Mouse (Mus musculus) embryonic facial prominence, embryonic 10.5 days (tissue): ENCODE data around the gene Creb3. TPM values are rescaled to one million over a fixed set of nuclear protein-coding genes. Genes with fewer than 3 reads are reported as not detected.
"Not testable (repeated sequence)": the region's sequence is repeated elsewhere in the genome, so short reads cannot be mapped to it uniquely, and the experiment has no call there.

Experiments used
- DNase-seq: peaks from one replicate; pipeline ENCODE4 v3.0.0-alpha.2; 2017; ENCODE audit warnings: low spot score
- H3K27ac ChIP-seq: fragments of 300-500 bp; sonication (generic); replicated peaks from 2 replicates; pipeline ENCODE4 v1.5.1; 2016; ENCODE audit warnings: mild to moderate bottlenecking
- H3K27me3 ChIP-seq: fragments of 300-500 bp; sonication (generic); replicated peaks from 2 replicates; pipeline ENCODE4 v1.6.1; 2016; ENCODE audit warnings: low read depth, mild to moderate bottlenecking; ENCODE audit not compliant: poor library complexity, severe bottlenecking
- H3K36me3 ChIP-seq: fragments of 300-500 bp; sonication (generic); replicated peaks from 2 replicates; pipeline ENCODE4 v1.6.1; 2016; ENCODE audit warnings: mild to moderate bottlenecking, moderate library complexity
- H3K4me1 ChIP-seq: fragments of 300-500 bp; sonication (generic); 2 replicates; pipeline ENCODE4 v1.6.1; 2016
- H3K4me3 ChIP-seq: fragments of 300-500 bp; sonication (generic); 2 replicates; pipeline ENCODE4 v1.5.1; 2016; ENCODE audit warnings: mild to moderate bottlenecking, moderate library complexity
- H3K9me3 ChIP-seq: fragments of 300-500 bp; sonication (generic); 2 replicates; pipeline ENCODE4 v1.6.1; 2016; ENCODE audit warnings: mild to moderate bottlenecking
- WGBS: fragments of 180-500 bp; shearing (Covaris S2); methylation state at CpG from one replicate; pipeline ENCODE4 v1.1.7; 2016; 5-methylcytosine and 5-hydroxymethylcytosine counted together
- polyA plus RNA-seq: library from polyadenylated mRNA; unstranded; fragments of >200 nt; fragmentation: Nextera tagmentation; extraction: Ambion mirVana; gene quantifications from 2 replicates; pipeline ENCODE4 v1.2.1, GENCODE M21; 2016

The Creb3 gene
- polyA plus RNA-seq, 1 experiment from 2014 or later: 35.7 TPM

DNA sequence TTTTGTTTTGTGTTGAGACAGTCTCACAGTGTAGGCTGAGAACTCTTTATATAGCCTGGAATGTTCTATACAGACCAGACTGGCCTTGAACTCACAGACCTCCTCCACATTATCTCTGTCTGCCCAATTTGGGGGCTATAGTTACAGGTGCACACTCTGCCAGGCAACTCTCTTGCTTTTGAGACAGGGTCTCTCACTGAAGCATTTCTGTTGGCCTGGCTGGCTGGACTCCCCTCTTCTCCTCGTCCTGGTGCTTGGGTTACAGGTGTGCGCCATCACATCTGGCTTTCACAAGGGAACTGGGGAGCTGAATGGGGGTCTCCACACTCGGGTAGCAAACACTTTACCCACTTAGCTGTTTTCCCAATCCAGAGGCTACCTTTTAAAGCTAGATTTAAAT, 29.8 kb downstream of the Creb3 start:
- no peak overlapping the region for H3K4me3 ChIP-seq
- no peaks in the 10 kb centered on the region for H3K9me3 ChIP-seq
- H3K27me3 ChIP-seq: no peaks in the 10 kb centered on the region
- WGBS: 78% methylated on average over 3 of the region's 3 CpGs
- no peaks in the 10 kb centered on the region for H3K36me3 ChIP-seq
- no peak for DNase-seq
- H3K27ac ChIP-seq: no peak overlapping the region
- H3K4me1 ChIP-seq: peaks cover 8% of the 10 kb centered on the region; the same call in 1 of the 2 replicates

- no peak overlapping the region for H3K4me3 ChIP-seq
- no peaks in the 10 kb centered on the region for H3K27me3 ChIP-seq
- no peaks in the 10 kb centered on the region for H3K9me3 ChIP-seq
- 0 out of 2 replicates have a peak, but pooled peaks cover 2% of the 10 kb centered on the region for H3K4me1 ChIP-seq
- DNase-seq: peak; percentile 7
- H3K27ac ChIP-seq: no peak overlapping the region
- 69% methylated on average over 3 of the region's 3 CpGs for WGBS
- H3K36me3 ChIP-seq: no peaks in the 10 kb centered on the region
Observed at GRCm38 (mm10) chr4:43593453-43593852, 31.3 kb downstream of the Creb3 start.

- not testable (repeated sequence) for H3K9me3 ChIP-seq
Observed at GRCm38 (mm10) chr4:43596597-43596996, 34.5 kb downstream of the Creb3 start.

DNA sequence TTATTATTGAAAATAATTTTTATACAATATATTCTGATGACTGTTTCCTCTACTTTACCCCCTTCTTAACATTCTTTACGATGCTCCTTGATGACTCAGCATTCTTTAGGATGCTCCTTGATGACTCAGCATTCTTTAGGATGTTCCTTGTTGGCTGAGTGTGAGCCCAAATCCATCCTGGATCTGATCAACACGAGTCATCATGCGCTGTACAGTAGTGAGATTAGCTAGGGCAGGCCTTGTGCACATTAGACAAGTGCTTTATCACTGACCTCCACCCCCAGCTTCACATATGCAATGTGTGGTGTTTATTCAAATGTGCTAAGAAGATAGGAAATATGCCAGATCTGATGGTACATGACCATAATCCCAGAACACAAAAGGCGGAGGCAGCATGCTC, 36.1 kb downstream of the Creb3 start:
- Histone ChIP-seq H3K4me1 (0 out of 2 replicates have a peak, but pooled peaks cover 2% of the 10 kb centered on the region), H3K4me3 (no peak overlapping the region), H3K36me3 (no peaks in the 10 kb centered on the region), H3K27me3 (no peaks in the 10 kb centered on the region), H3K9me3 (no peaks in the 10 kb centered on the region), H3K27ac (no peak overlapping the region)
- WGBS: 86% methylated on average over 4 of the region's 4 CpGs
- no peak for DNase-seq

More at GRCm38 (mm10) chr4:43596597-43596996, 34.5 kb downstream of the Creb3 start:
- H3K4me3 ChIP-seq, H3K36me3 ChIP-seq, DNase-seq, H3K27ac ChIP-seq, H3K4me1 ChIP-seq, H3K27me3 ChIP-seq: not testable (repeated sequence)
- WGBS: 78% methylated on average over 2 of the region's 2 CpGs

GRCm38 (mm10) chr4:43598650-43599380, 36.7 kb downstream of the Creb3 start:
- DNase-seq: no peak
- no peaks in the 10 kb centered on the region for H3K9me3 ChIP-seq
- 85% methylated on average over 7 of the region's 7 CpGs for WGBS
- no peaks in the 10 kb centered on the region for H3K36me3 ChIP-seq
- H3K4me3 ChIP-seq: no peak overlapping the region
- H3K4me1 ChIP-seq: no peaks in the 10 kb centered on the region
- H3K27me3 ChIP-seq: no peaks in the 10 kb centered on the region
- H3K27ac ChIP-seq: no peak overlapping the region

DNA sequence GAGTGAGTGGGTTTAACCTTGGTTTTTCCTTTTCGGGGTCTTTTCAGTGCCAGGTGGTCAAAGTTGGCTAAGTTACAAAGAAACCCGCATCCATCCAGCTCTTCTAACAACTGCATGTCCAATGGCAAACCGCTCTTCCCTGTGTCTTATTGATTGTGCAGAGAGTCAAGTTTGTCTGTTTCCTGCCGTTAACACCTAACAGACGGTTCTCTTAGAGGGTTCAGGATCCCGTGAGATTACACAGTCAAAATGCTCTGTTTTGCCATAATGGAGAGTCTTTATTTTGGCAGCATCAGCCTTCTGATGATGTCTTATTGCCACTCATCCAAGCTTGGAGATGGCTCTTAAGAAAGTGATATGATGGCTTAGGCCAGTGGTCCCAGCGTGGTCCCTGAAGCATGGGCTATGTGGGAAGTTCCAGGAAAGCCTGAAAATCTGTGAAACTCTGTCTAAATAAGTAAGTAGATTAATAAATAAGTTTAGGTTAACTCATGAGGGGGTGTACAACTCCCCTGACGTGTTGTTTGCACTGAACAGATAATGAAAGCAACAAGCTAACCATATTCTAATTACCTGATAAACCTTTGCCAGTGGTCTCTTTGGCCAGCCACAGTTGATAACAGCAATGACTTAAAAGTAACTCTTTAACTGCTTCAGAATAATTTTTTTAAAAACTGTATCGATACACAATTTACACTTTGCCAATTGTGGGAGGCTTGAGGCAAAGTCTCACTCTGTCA, 38.2 kb downstream of the Creb3 start:
- H3K27ac ChIP-seq: no peak overlapping the region
- H3K36me3 ChIP-seq: no peaks in the 10 kb centered on the region
- no peaks in the 10 kb centered on the region for H3K9me3 ChIP-seq
- DNase-seq: no peak
- no peak overlapping the region for H3K4me3 ChIP-seq
- 81% methylated on average over 9 of the region's 9 CpGs for WGBS
- no peaks in the 10 kb centered on the region for H3K27me3 ChIP-seq
- no peaks in the 10 kb centered on the region for H3K4me1 ChIP-seq

- Histone ChIP-seq H3K27ac (no peak overlapping the region), H3K4me1 (no peaks in the 10 kb centered on the region), H3K4me3 (no peak overlapping the region), H3K9me3 (no peaks in the 10 kb centered on the region), H3K27me3 (no peaks in the 10 kb centered on the region), H3K36me3 (no peaks in the 10 kb centered on the region)
- 68% methylated on average over 3 of the region's 3 CpGs for WGBS
- no peak for DNase-seq
Observed at GRCm38 (mm10) chr4:43604099-43604498, 42.0 kb downstream of the Creb3 start.

GRCm38 (mm10) chr4:43604751-43605685, 42.9 kb downstream of the Creb3 start:
- no peaks in the 10 kb centered on the region for H3K27me3 ChIP-seq
- no peaks in the 10 kb centered on the region for H3K9me3 ChIP-seq
- 80% methylated on average over 9 of the region's 9 CpGs for WGBS
- no peak for DNase-seq
- no peaks in the 10 kb centered on the region for H3K36me3 ChIP-seq
- no peak overlapping the region for H3K4me3 ChIP-seq
- H3K4me1 ChIP-seq: no peaks in the 10 kb centered on the region
- H3K27ac ChIP-seq: no peak overlapping the region

- Histone ChIP-seq H3K4me1 (no peaks in the 10 kb centered on the region), H3K27me3 (no peaks in the 10 kb centered on the region), H3K9me3 (no peaks in the 10 kb centered on the region), H3K27ac (no peak overlapping the region), H3K4me3 (no peak overlapping the region), H3K36me3 (no peaks in the 10 kb centered on the region)
- DNase-seq: no peak
- WGBS: 76% methylated on average over 10 of the region's 10 CpGs
Observed at GRCm38 (mm10) chr4:43612534-43612933, 50.4 kb downstream of the Creb3 start.

- no peak overlapping the region for H3K27ac ChIP-seq
- no peak for DNase-seq
- no peaks in the 10 kb centered on the region for H3K27me3 ChIP-seq
- H3K9me3 ChIP-seq: no peaks in the 10 kb centered on the region
- H3K36me3 ChIP-seq: no peaks in the 10 kb centered on the region
- no peak overlapping the region for H3K4me3 ChIP-seq
- no peaks in the 10 kb centered on the region for H3K4me1 ChIP-seq
- WGBS: 62% methylated on average over 3 of the region's 3 CpGs
Observed at GRCm38 (mm10) chr4:43613060-43613730, 51.1 kb downstream of the Creb3 start.
